ENCODE assay signal across 13 mouse cellular contexts in genomic region chr19:42591534-42591933, GRCm38 (mm10). TPM values are rescaled to one million over a fixed set of nuclear protein-coding genes. Genes with fewer than 3 reads are reported as not detected.
"Had no signal": no experiment of that assay in that cellular context is flagged by ENCODE, and none has a peak within 500 bp of the region (broad histone marks: within the 10 kb centered on the region; RNA-seq: fewer than 3 reads in every experiment).

No protein-coding gene starts in this region.

- H3K4me3 ChIP-seq: liver, embryonic 13.5 days had no signal

- H3K27ac ChIP-seq: liver, embryonic 13.5 days had no signal

- H3K27me3 ChIP-seq: liver, embryonic 13.5 days had no signal

- H3K9me3 ChIP-seq: liver, embryonic 13.5 days had no signal

- H3K4me2 ChIP-seq: liver, embryonic 13.5 days; midbrain, embryonic 11.5 days had no signal

- H3K9ac ChIP-seq: liver, embryonic 13.5 days had no signal

- H3K4me1 ChIP-seq: liver, embryonic 13.5 days had no signal

- DNase-seq: kidney, postnatal 14 days; kidney, postnatal 4 days; liver, embryonic 13.5 days; lung, adult 2 months; lung, postnatal 14 days; lung, postnatal 4 days; midbrain, embryonic 14.5 days; thymus, adult 2 months; thymus, postnatal 14 days; thymus, postnatal 4 days had no signal

RNA-seq across cellular contexts. Expression of gene Loxl4, which starts 21.1 kb away (rescaled TPM):
- total RNA-seq: megakaryocyte progenitor cell, adult 5-6 weeks; megakaryocyte-erythroid progenitor cell, adult 5-6 weeks had no signal
